ENCODE assay signal across 28 mouse cellular contexts in genomic region chr6:118623609-118624008, GRCm38 (mm10).
"Had no signal": no experiment of that assay in that cellular context is flagged by ENCODE, and none has a peak within 500 bp of the region (broad histone marks: within the 10 kb centered on the region; RNA-seq: fewer than 3 reads in every experiment).

No protein-coding gene starts in this region.

- H3K36me3 ChIP-seq: hindbrain, embryonic 10.5 days; hindbrain, embryonic 12.5 days; intestine, embryonic 15.5 days; limb, embryonic 10.5 days; liver, embryonic 13.5 days; liver, embryonic 15.5 days had no signal

- H3K4me3 ChIP-seq: heart, adult 2 months; hindbrain, embryonic 10.5 days; hindbrain, embryonic 12.5 days; intestine, embryonic 15.5 days; layer of hippocampus, adult 2 months; left cerebral cortex, adult 2 months; limb, embryonic 10.5 days; limb, embryonic 12.5 days; liver, embryonic 13.5 days; liver, embryonic 15.5 days had no signal

- H3K4me2 ChIP-seq: heart, embryonic 11.5 days; hindbrain, embryonic 12.5 days; hindbrain, embryonic 14.5 days; intestine, embryonic 15.5 days; limb, embryonic 12.5 days; liver, embryonic 11.5 days; liver, embryonic 13.5 days; liver, embryonic 15.5 days had no signal

- H3K4me1 ChIP-seq: hindbrain, embryonic 10.5 days; hindbrain, embryonic 12.5 days; intestine, embryonic 15.5 days; limb, embryonic 12.5 days; liver, embryonic 13.5 days; liver, embryonic 15.5 days had no signal

- H3K9me3 ChIP-seq: hindbrain, embryonic 10.5 days; hindbrain, embryonic 12.5 days; intestine, embryonic 15.5 days; limb, embryonic 10.5 days; limb, embryonic 12.5 days; liver, embryonic 13.5 days; liver, embryonic 15.5 days had no signal

- DNase-seq: gastrocnemius, postnatal 14 days; gastrocnemius, postnatal 36 days; heart, adult 11 months; heart, adult 2 months; heart, postnatal 10 days; heart, postnatal 4 days; kidney, adult 18-20 months; kidney, adult 8-10 months; kidney, postnatal 10 days; kidney, postnatal 25 days; kidney, postnatal 4 days; liver; liver, embryonic 13.5 days; liver, postnatal 0 days had no signal

- ATAC-seq: hindbrain, embryonic 16.5 days; inflammation-experienced regulatory T-cells, adult 6 months; intestine, embryonic 15.5 days; intestine, postnatal 0 days; liver, postnatal 0 days had no signal

- H3K27me3 ChIP-seq: hindbrain, embryonic 12.5 days; intestine, embryonic 15.5 days; limb, embryonic 12.5 days; liver, embryonic 13.5 days; liver, embryonic 15.5 days had no signal

- H3K9ac ChIP-seq: hindbrain, embryonic 12.5 days; hindbrain, embryonic 14.5 days; intestine, embryonic 15.5 days; limb, embryonic 12.5 days; liver, embryonic 13.5 days; liver, embryonic 15.5 days; liver, postnatal 0 days had no signal

- H3K27ac ChIP-seq: heart, adult 2 months; hindbrain, embryonic 10.5 days; hindbrain, embryonic 12.5 days; hindbrain, embryonic 14.5 days; intestine, embryonic 15.5 days; layer of hippocampus, adult 2 months; left cerebral cortex, adult 2 months; limb, embryonic 10.5 days; limb, embryonic 12.5 days; liver, embryonic 13.5 days; liver, embryonic 15.5 days had no signal
